Mouse (Mus musculus): ENCODE measurements around the gene Lgals3bp. TPM values are rescaled to one million over a fixed set of nuclear protein-coding genes. Genes with fewer than 3 reads are reported as not detected.

Lgals3bp gene
- polyA plus RNA-seq, 1 experiment, result 88.8 TPM

GRCm38 (mm10) chr11:118428944-118429709 is 27.2 kb upstream of the Lgals3bp start:
- Histone ChIP-seq H3K4me1 (ENCODE audit: control insufficient read depth, insufficient read depth, insufficient read length, low read length) (peaks cover 71% of the 10 kb centered on the region), H3K27ac (replicated peaks; ENCODE audit: low read depth, low read length) (peak overlapping the region; percentile 84), H3K4me3 (ENCODE audit: insufficient read depth, low read depth, low read length) (peak overlapping the region; percentile 53)

- H3K27ac ChIP-seq (replicated peaks; ENCODE audit: low read depth, low read length), result peak overlapping the region; percentile 84
- H3K4me3 ChIP-seq (ENCODE audit: insufficient read depth, low read depth, low read length), result peak overlapping the region; percentile 53
- peaks cover 76% of the 10 kb centered on the region for H3K4me1 ChIP-seq (ENCODE audit: control insufficient read depth, insufficient read depth, insufficient read length, low read length)
These were observed 26.6 kb upstream of the Lgals3bp start for GRCm38 (mm10) chr11:118428460-118428868.

- peak within 1 kb of the TSS; percentile 53 for H3K4me3 ChIP-seq (ENCODE audit: insufficient read depth, low read depth, low read length)
- peaks cover 72% of the 10 kb centered on the region for H3K4me1 ChIP-seq (ENCODE audit: control insufficient read depth, insufficient read depth, insufficient read length, low read length)
- H3K27ac ChIP-seq (replicated peaks; ENCODE audit: low read depth, low read length), result peak within 1 kb of the TSS; percentile 84
These were observed 26.1 kb upstream of the Lgals3bp start, which contains the start of gene C1qtnf1 for GRCm38 (mm10) chr11:118427986-118428385. Gene C1qtnf1, plus strand, starts transcription at chr11:118428203.

GRCm38 (mm10) chr11:118427266-118427779 is 25.4 kb upstream of the Lgals3bp start:
- H3K4me1 ChIP-seq (ENCODE audit: control insufficient read depth, insufficient read depth, insufficient read length, low read length), result peaks cover 68% of the 10 kb centered on the region
- H3K4me3 ChIP-seq (ENCODE audit: insufficient read depth, low read depth, low read length), result peak overlapping the region; percentile 53; the same call in 1 of the 2 replicates
- H3K27ac ChIP-seq (replicated peaks; ENCODE audit: low read depth, low read length), result peak overlapping the region; percentile 84

GRCm38 (mm10) chr11:118426765-118427164 is 24.9 kb upstream of the Lgals3bp start:
- Histone ChIP-seq H3K4me3 (ENCODE audit: insufficient read depth, low read depth, low read length) (no peak overlapping the region), H3K27ac (replicated peaks; ENCODE audit: low read depth, low read length) (peak overlapping the region; percentile 49; the same call in 1 of the 2 replicates), H3K4me1 (ENCODE audit: control insufficient read depth, insufficient read depth, insufficient read length, low read length) (peaks cover 64% of the 10 kb centered on the region)

GRCm38 (mm10) chr11:118424621-118425335 is 22.9 kb upstream of the Lgals3bp start:
- peak overlapping the region; percentile 49 for H3K27ac ChIP-seq (replicated peaks; ENCODE audit: low read depth, low read length)
- H3K4me1 ChIP-seq (ENCODE audit: control insufficient read depth, insufficient read depth, insufficient read length, low read length), result peaks cover 45% of the 10 kb centered on the region
- H3K4me3 ChIP-seq (ENCODE audit: insufficient read depth, low read depth, low read length), result no peak overlapping the region

GRCm38 (mm10) chr11:118423266-118423971 is 21.5 kb upstream of the Lgals3bp start:
- Histone ChIP-seq H3K4me3 (ENCODE audit: insufficient read depth, low read depth, low read length) (no peak overlapping the region), H3K27ac (replicated peaks; ENCODE audit: low read depth, low read length) (peak overlapping the region; percentile 49), H3K4me1 (ENCODE audit: control insufficient read depth, insufficient read depth, insufficient read length, low read length) (peaks cover 36% of the 10 kb centered on the region)

GRCm38 (mm10) chr11:118420261-118420660 is 18.4 kb upstream of the Lgals3bp start:
- H3K27ac ChIP-seq (replicated peaks; ENCODE audit: low read depth, low read length), result no peak overlapping the region
- no peak overlapping the region for H3K4me3 ChIP-seq (ENCODE audit: insufficient read depth, low read depth, low read length)
- peaks cover 43% of the 10 kb centered on the region for H3K4me1 ChIP-seq (ENCODE audit: control insufficient read depth, insufficient read depth, insufficient read length, low read length)

GRCm38 (mm10) chr11:118418834-118419504 is 17.1 kb upstream of the Lgals3bp start, which contains the start of gene Cant1:
Gene Cant1, minus strand, starts transcription at chr11:118419086.
- Histone ChIP-seq H3K27ac (replicated peaks; ENCODE audit: low read depth, low read length) (peak within 1 kb of the TSS; percentile 78), H3K4me3 (ENCODE audit: insufficient read depth, low read depth, low read length) (peak within 1 kb of the TSS; percentile 77), H3K4me1 (ENCODE audit: control insufficient read depth, insufficient read depth, insufficient read length, low read length) (peaks cover 39% of the 10 kb centered on the region)

GRCm38 (mm10) chr11:118418442-118418833 is 16.5 kb upstream of the Lgals3bp start:
- peak overlapping the region; percentile 77 for H3K4me3 ChIP-seq (ENCODE audit: insufficient read depth, low read depth, low read length)
- peak overlapping the region; percentile 78 for H3K27ac ChIP-seq (replicated peaks; ENCODE audit: low read depth, low read length)
- H3K4me1 ChIP-seq (ENCODE audit: control insufficient read depth, insufficient read depth, insufficient read length, low read length), result peaks cover 38% of the 10 kb centered on the region

GRCm38 (mm10) chr11:118417496-118417895 is 15.6 kb upstream of the Lgals3bp start:
- Histone ChIP-seq H3K4me1 (ENCODE audit: control insufficient read depth, insufficient read depth, insufficient read length, low read length) (peaks cover 46% of the 10 kb centered on the region), H3K27ac (replicated peaks; ENCODE audit: low read depth, low read length) (no peak overlapping the region), H3K4me3 (ENCODE audit: insufficient read depth, low read depth, low read length) (peak overlapping the region; percentile 77)

GRCm38 (mm10) chr11:118416046-118416445 is 14.2 kb upstream of the Lgals3bp start:
- Histone ChIP-seq H3K4me1 (ENCODE audit: control insufficient read depth, insufficient read depth, insufficient read length, low read length) (peaks cover 49% of the 10 kb centered on the region), H3K4me3 (ENCODE audit: insufficient read depth, low read depth, low read length) (no peak overlapping the region), H3K27ac (replicated peaks; ENCODE audit: low read depth, low read length) (no peak overlapping the region)

- peaks cover 49% of the 10 kb centered on the region for H3K4me1 ChIP-seq (ENCODE audit: control insufficient read depth, insufficient read depth, insufficient read length, low read length)
- H3K4me3 ChIP-seq (ENCODE audit: insufficient read depth, low read depth, low read length), result no peak overlapping the region
- H3K27ac ChIP-seq (replicated peaks; ENCODE audit: low read depth, low read length), result no peak overlapping the region
These were observed 13.7 kb upstream of the Lgals3bp start for GRCm38 (mm10) chr11:118415630-118416029.

GRCm38 (mm10) chr11:118414270-118414669 is 12.4 kb upstream of the Lgals3bp start:
- no peak overlapping the region for H3K27ac ChIP-seq (replicated peaks; ENCODE audit: low read depth, low read length)
- H3K4me1 ChIP-seq (ENCODE audit: control insufficient read depth, insufficient read depth, insufficient read length, low read length), result peaks cover 48% of the 10 kb centered on the region
- no peak overlapping the region for H3K4me3 ChIP-seq (ENCODE audit: insufficient read depth, low read depth, low read length)
